Mouse (Mus musculus): ENCODE measurements around the gene Serpina3n. TPM values are rescaled to one million over a fixed set of nuclear protein-coding genes. Genes with fewer than 3 reads are reported as not detected.

Serpina3n gene
- polyA plus RNA-seq, 1 experiment = 0.05 TPM

DNA sequence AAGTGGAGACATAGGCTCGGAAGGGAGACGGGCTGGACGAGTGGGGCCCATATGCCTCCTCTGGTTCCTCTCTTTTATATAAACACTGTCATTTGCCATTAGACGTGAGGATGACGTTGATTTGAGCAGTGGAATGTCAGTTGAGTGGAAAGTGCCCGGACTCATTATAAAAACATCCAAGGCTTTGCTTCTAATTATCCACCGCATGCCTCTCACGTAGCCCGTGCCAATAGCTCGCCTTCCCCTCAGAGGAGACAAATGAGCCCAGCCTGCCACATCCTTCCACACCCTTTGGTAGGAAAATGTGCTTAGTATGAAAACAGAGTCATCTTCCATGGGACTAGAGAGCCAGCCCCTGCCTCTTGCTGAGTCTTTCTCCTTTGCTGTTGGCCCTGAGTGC lies 24.8 kb downstream of the Serpina3n start:
- H3K4me3 ChIP-seq = no peak overlapping the region
- H3K4me2 ChIP-seq (ENCODE audit: low read depth) = no peak overlapping the region
- no peaks in the 10 kb centered on the region for H3K36me3 ChIP-seq (ENCODE audit: control insufficient read depth, insufficient read depth)
- no peaks in the 10 kb centered on the region for H3K27me3 ChIP-seq (ENCODE audit: control insufficient read depth, insufficient read depth, insufficient read length)
- H3K79me2 ChIP-seq (ENCODE audit: control insufficient read depth, insufficient read depth) = no peaks in the 10 kb centered on the region
- no peak overlapping the region for H3ac ChIP-seq (ENCODE audit: control insufficient read depth, insufficient read length)
- no peak for TF ChIP-seq POLR2A (IDR thresholded peaks at IDR 0.05; ENCODE audit: insufficient read length, low read depth)
- no peak for TF ChIP-seq MYOD1 (IDR thresholded peaks at IDR 0.05; ENCODE audit: control insufficient read depth in 1 of 3, insufficient read length in 2 of 3, low read depth in 2 of 3)
- TF ChIP-seq MYOG (IDR thresholded peaks at IDR 0.05; ENCODE audit: control insufficient read depth in 1 of 3, insufficient read depth in 1 of 3, insufficient read length in 2 of 3, low read depth in 2 of 3) = no peak
- no peak for TF ChIP-seq MAX (IDR thresholded peaks at IDR 0.05; ENCODE audit: low read depth)
- TF ChIP-seq CEBPB (IDR thresholded peaks at IDR 0.05; ENCODE audit: insufficient read depth, poor library complexity, severe bottlenecking) = no peak
- TF ChIP-seq USF1 (IDR thresholded peaks at IDR 0.05; ENCODE audit: low read depth) = no peak
- TF ChIP-seq POLR2AphosphoS2 (IDR thresholded peaks at IDR 0.05; ENCODE audit: insufficient read length, low read depth) = no peak
- TF ChIP-seq TCF3 (IDR thresholded peaks at IDR 0.05; ENCODE audit: insufficient read length, low read depth) = no peak
- no peak for TF ChIP-seq E2F4 (IDR thresholded peaks at IDR 0.05; ENCODE audit: insufficient read depth)
- TF ChIP-seq REST (IDR thresholded peaks at IDR 0.05; ENCODE audit: insufficient read depth, insufficient read length) = no peak
- TF ChIP-seq SRF (IDR thresholded peaks at IDR 0.05; ENCODE audit: control insufficient read depth, insufficient read length, low read depth) = no peak
- TF ChIP-seq TCF12 (IDR thresholded peaks at IDR 0.05; ENCODE audit: insufficient read depth, poor library complexity, severe bottlenecking) = no peak

- no peak overlapping the region for H3ac ChIP-seq (ENCODE audit: control insufficient read depth, insufficient read length)
- no peaks in the 10 kb centered on the region for H3K79me2 ChIP-seq (ENCODE audit: control insufficient read depth, insufficient read depth)
- H3K36me3 ChIP-seq (ENCODE audit: control insufficient read depth, insufficient read depth) = no peaks in the 10 kb centered on the region
- TF ChIP-seq REST (IDR thresholded peaks at IDR 0.05; ENCODE audit: insufficient read depth, insufficient read length) (no peak), POLR2A (IDR thresholded peaks at IDR 0.05; ENCODE audit: insufficient read length, low read depth) (no peak), TCF12 (IDR thresholded peaks at IDR 0.05; ENCODE audit: insufficient read depth, poor library complexity, severe bottlenecking) (no peak), POLR2AphosphoS2 (IDR thresholded peaks at IDR 0.05; ENCODE audit: insufficient read length, low read depth) (no peak), SRF (IDR thresholded peaks at IDR 0.05; ENCODE audit: control insufficient read depth, insufficient read length, low read depth) (no peak), MYOD1 (IDR thresholded peaks at IDR 0.05; ENCODE audit: control insufficient read depth in 1 of 3, insufficient read length in 2 of 3, low read depth in 2 of 3) (no peak), MAX (IDR thresholded peaks at IDR 0.05; ENCODE audit: low read depth) (no peak), USF1 (IDR thresholded peaks at IDR 0.05; ENCODE audit: low read depth) (no peak), CEBPB (IDR thresholded peaks at IDR 0.05; ENCODE audit: insufficient read depth, poor library complexity, severe bottlenecking) (no peak), MYOG (IDR thresholded peaks at IDR 0.05; ENCODE audit: control insufficient read depth in 1 of 3, insufficient read depth in 1 of 3, insufficient read length in 2 of 3, low read depth in 2 of 3) (no peak), TCF3 (IDR thresholded peaks at IDR 0.05; ENCODE audit: insufficient read length, low read depth) (no peak), E2F4 (IDR thresholded peaks at IDR 0.05; ENCODE audit: insufficient read depth) (no peak)
- H3K4me2 ChIP-seq (ENCODE audit: low read depth) = no peak overlapping the region
- peaks cover 7% of the 10 kb centered on the region for H3K27me3 ChIP-seq (ENCODE audit: control insufficient read depth, insufficient read depth, insufficient read length)
- H3K4me3 ChIP-seq = no peak overlapping the region
Measured at GRCm38 (mm10) chr12:104433214-104433613, 26.7 kb downstream of the Serpina3n start.

- TF ChIP-seq POLR2A (IDR thresholded peaks at IDR 0.05; ENCODE audit: insufficient read length, low read depth) (no peak), USF1 (IDR thresholded peaks at IDR 0.05; ENCODE audit: low read depth) (no peak), MYOG (IDR thresholded peaks at IDR 0.05; ENCODE audit: control insufficient read depth in 1 of 3, insufficient read depth in 1 of 3, insufficient read length in 2 of 3, low read depth in 2 of 3) (no peak), REST (IDR thresholded peaks at IDR 0.05; ENCODE audit: insufficient read depth, insufficient read length) (no peak), SRF (IDR thresholded peaks at IDR 0.05; ENCODE audit: control insufficient read depth, insufficient read length, low read depth) (no peak), MAX (IDR thresholded peaks at IDR 0.05; ENCODE audit: low read depth) (no peak)
- Histone ChIP-seq H3K36me3 (ENCODE audit: control insufficient read depth, insufficient read depth) (no peaks in the 10 kb centered on the region), H3K27me3 (ENCODE audit: control insufficient read depth, insufficient read depth, insufficient read length) (peaks cover 12% of the 10 kb centered on the region), H3K4me2 (ENCODE audit: low read depth) (no peak overlapping the region), H3ac (ENCODE audit: control insufficient read depth, insufficient read length) (no peak overlapping the region), H3K4me3 (no peak overlapping the region), H3K79me2 (ENCODE audit: control insufficient read depth, insufficient read depth) (no peaks in the 10 kb centered on the region)
Measured at GRCm38 (mm10) chr12:104433951-104434735, 27.6 kb downstream of the Serpina3n start.

GRCm38 (mm10) chr12:104440087-104440760 lies 33.7 kb downstream of the Serpina3n start:
- peaks cover 12% of the 10 kb centered on the region for H3K27me3 ChIP-seq (ENCODE audit: control insufficient read depth, insufficient read depth, insufficient read length)
- no peak for TF ChIP-seq E2F4 (IDR thresholded peaks at IDR 0.05; ENCODE audit: insufficient read depth)
- TF ChIP-seq MYOD1 (IDR thresholded peaks at IDR 0.05; ENCODE audit: control insufficient read depth in 1 of 3, insufficient read length in 2 of 3, low read depth in 2 of 3) = no peak
- TF ChIP-seq MAX (IDR thresholded peaks at IDR 0.05; ENCODE audit: low read depth) = no peak
- TF ChIP-seq POLR2A (IDR thresholded peaks at IDR 0.05; ENCODE audit: insufficient read length, low read depth) = no peak
- TF ChIP-seq USF1 (IDR thresholded peaks at IDR 0.05; ENCODE audit: low read depth) = no peak
- TF ChIP-seq REST (IDR thresholded peaks at IDR 0.05; ENCODE audit: insufficient read depth, insufficient read length) = no peak
- H3K36me3 ChIP-seq (ENCODE audit: control insufficient read depth, insufficient read depth) = no peaks in the 10 kb centered on the region
- no peak overlapping the region for H3K4me2 ChIP-seq (ENCODE audit: low read depth)
- no peaks in the 10 kb centered on the region for H3K79me2 ChIP-seq (ENCODE audit: control insufficient read depth, insufficient read depth)
- no peak overlapping the region for H3K4me3 ChIP-seq
- H3ac ChIP-seq (ENCODE audit: control insufficient read depth, insufficient read length) = no peak overlapping the region

Data from myocyte (in vitro differentiated cells).